Mouse (Mus musculus) stomach, embryonic 15.5 days (tissue): ENCODE measurements around the gene Dpep3. TPM values are rescaled to one million over a fixed set of nuclear protein-coding genes. Genes with fewer than 3 reads are reported as not detected.
A peak's percentile ranks its signal among the peaks of the same experiment; 100 is the strongest.

ENCODE experiments used
- ATAC-seq: fragments of 200-750 bp; cut with Nextera tagmentation; 2 replicates; pipeline ENCODE4 v1.8.0; 2017; ENCODE audit warnings: low read depth, moderate number of reproducible peaks, moderate TSS enrichment; ENCODE audit not compliant: insufficient read depth, low FRiP score
- H3K27ac ChIP-seq: fragments of 300-500 bp; sonication (generic); 2 replicates; pipeline ENCODE4 v1.5.1; 2015; ENCODE audit warnings: mild to moderate bottlenecking, inconsistent platforms
- H3K27me3 ChIP-seq: fragments of 300-500 bp; sonication (generic); replicated peaks from 2 replicates; pipeline ENCODE4 v1.6.1; 2015; ENCODE audit warnings: inconsistent platforms
- H3K36me3 ChIP-seq: fragments of 300-500 bp; sonication (generic); 2 replicates; pipeline ENCODE4 v1.6.1; 2015; ENCODE audit warnings: inconsistent platforms
- H3K4me1 ChIP-seq: fragments of 300-500 bp; sonication (generic); 2 replicates; pipeline ENCODE4 v1.6.1; 2015; ENCODE audit warnings: inconsistent platforms
- H3K4me2 ChIP-seq: fragments of 300-500 bp; sonication (generic); 2 replicates; pipeline ENCODE4 v1.6.1; 2015; ENCODE audit warnings: mild to moderate bottlenecking, inconsistent platforms
- H3K4me3 ChIP-seq: fragments of 300-500 bp; sonication (generic); replicated peaks from 2 replicates; pipeline ENCODE4 v1.5.1; 2015; ENCODE audit warnings: inconsistent platforms
- H3K9ac ChIP-seq: fragments of 300-500 bp; sonication (generic); 2 replicates; pipeline ENCODE4 v1.6.1; 2015; ENCODE audit warnings: inconsistent platforms
- H3K9me3 ChIP-seq: fragments of 300-500 bp; sonication (generic); 2 replicates; pipeline ENCODE4 v1.6.1; 2016; ENCODE audit warnings: inconsistent platforms
- WGBS: fragments of 180-500 bp; shearing (Covaris S2); methylation state at CpG from one replicate; pipeline ENCODE4 v1.1.7; 2015; 5-methylcytosine and 5-hydroxymethylcytosine counted together
- polyA plus RNA-seq: library from polyadenylated mRNA; unstranded; fragments of >200 nt; fragmentation: Nextera tagmentation; extraction: Ambion mirVana; gene quantifications from 2 replicates; pipeline ENCODE4 v1.2.1, GENCODE M21; 2015

The Dpep3 gene
- polyA plus RNA-seq, 1 experiment from 2014 or later = not detected

- no peak overlapping the region for H3K4me2 ChIP-seq
- no peak overlapping the region for H3K9ac ChIP-seq
- peaks cover 10% of the 10 kb centered on the region for H3K4me1 ChIP-seq
- no peak overlapping the region for H3K27ac ChIP-seq
- ATAC-seq = no peak
- no peaks in the 10 kb centered on the region for H3K9me3 ChIP-seq
- H3K4me3 ChIP-seq = no peak overlapping the region
- WGBS = 72% methylated on average over 8 of the region's 8 CpGs
- no peaks in the 10 kb centered on the region for H3K27me3 ChIP-seq
- H3K36me3 ChIP-seq = no peaks in the 10 kb centered on the region
Measured at GRCm38 (mm10) chr8:105971019-105971720, 8.1 kb downstream of the Dpep3 start.

- no peaks in the 10 kb centered on the region for H3K27me3 ChIP-seq
- ATAC-seq = no peak
- no peaks in the 10 kb centered on the region for H3K9me3 ChIP-seq
- no peak overlapping the region for H3K27ac ChIP-seq
- 82% methylated on average over 1 of the region's 1 CpGs for WGBS
- no peak overlapping the region for H3K4me3 ChIP-seq
- H3K9ac ChIP-seq = no peak overlapping the region
- H3K4me1 ChIP-seq = peaks cover 16% of the 10 kb centered on the region
- H3K4me2 ChIP-seq = no peak overlapping the region
- no peaks in the 10 kb centered on the region for H3K36me3 ChIP-seq
Measured at GRCm38 (mm10) chr8:105969367-105969766, 9.9 kb downstream of the Dpep3 start.

GRCm38 (mm10) chr8:105966692-105967311 is 12.4 kb downstream of the Dpep3 start:
- peak; percentile 48; the same call in 1 of the 2 replicates for ATAC-seq
- Histone ChIP-seq H3K36me3 (no peaks in the 10 kb centered on the region), H3K27me3 (no peaks in the 10 kb centered on the region)

GRCm38 (mm10) chr8:105965905-105966341 is 13.3 kb downstream of the Dpep3 start, which contains the start of gene Slc12a4:
Slc12a4 (minus strand) TSS chr8:105966097.
- WGBS = under 1% methylated on average over 44 of the region's 47 CpGs
- peak; percentile 86 for ATAC-seq
- H3K36me3 ChIP-seq = no peaks in the 10 kb centered on the region

More at GRCm38 (mm10) chr8:105966692-105967311, 12.4 kb downstream of the Dpep3 start:
- Histone ChIP-seq H3K4me1 (peaks cover 22% of the 10 kb centered on the region), H3K27ac (peak overlapping the region; percentile 94), H3K4me3 (peak overlapping the region; percentile 72), H3K9me3 (no peaks in the 10 kb centered on the region), H3K4me2 (peak overlapping the region; percentile 69), H3K9ac (no peak overlapping the region)
- 10% methylated on average over 19 of the region's 19 CpGs for WGBS

GRCm38 (mm10) chr8:105965266-105965904 is 13.8 kb downstream of the Dpep3 start:
- Histone ChIP-seq H3K36me3 (no peaks in the 10 kb centered on the region), H3K9ac (peak overlapping the region; percentile 80), H3K27me3 (no peaks in the 10 kb centered on the region), H3K4me2 (peak overlapping the region; percentile 69), H3K4me1 (peaks cover 24% of the 10 kb centered on the region), H3K27ac (peak overlapping the region; percentile 94), H3K9me3 (no peaks in the 10 kb centered on the region), H3K4me3 (peak overlapping the region; percentile 72)
- ATAC-seq = peak; percentile 48
- WGBS = 2% methylated on average over 40 of the region's 40 CpGs

More at GRCm38 (mm10) chr8:105965905-105966341, 13.3 kb downstream of the Dpep3 start, which contains the start of gene Slc12a4:
- no peaks in the 10 kb centered on the region for H3K9me3 ChIP-seq
- H3K4me2 ChIP-seq = peak within 1 kb of the TSS; percentile 69
- peak within 1 kb of the TSS; percentile 94 for H3K27ac ChIP-seq
- H3K4me1 ChIP-seq = peaks cover 24% of the 10 kb centered on the region
- peak within 1 kb of the TSS; percentile 72 for H3K4me3 ChIP-seq
- H3K9ac ChIP-seq = peak within 1 kb of the TSS; percentile 80
- no peaks in the 10 kb centered on the region for H3K27me3 ChIP-seq

- H3K27ac ChIP-seq = peak overlapping the region; percentile 94; the same call in 1 of the 2 replicates
- 0 out of 2 replicates have a peak, but pooled peaks cover 3% of the 10 kb centered on the region for H3K36me3 ChIP-seq
- H3K4me3 ChIP-seq = peak overlapping the region; percentile 72
- no peak for ATAC-seq
- no peak overlapping the region; the same call in 1 of the 2 replicates for H3K9ac ChIP-seq
- peak overlapping the region; percentile 69 for H3K4me2 ChIP-seq
- H3K9me3 ChIP-seq = no peaks in the 10 kb centered on the region
- peaks cover 24% of the 10 kb centered on the region for H3K4me1 ChIP-seq
- H3K27me3 ChIP-seq = no peaks in the 10 kb centered on the region
- WGBS = 55% methylated on average over 12 of the region's 12 CpGs
Measured at GRCm38 (mm10) chr8:105964506-105965265, 14.5 kb downstream of the Dpep3 start.

- Histone ChIP-seq H3K4me3 (no peak overlapping the region), H3K9me3 (no peaks in the 10 kb centered on the region), H3K4me1 (peaks cover 23% of the 10 kb centered on the region), H3K9ac (no peak overlapping the region), H3K27me3 (no peaks in the 10 kb centered on the region), H3K27ac (no peak overlapping the region), H3K4me2 (no peak overlapping the region), H3K36me3 (0 out of 2 replicates have a peak, but pooled peaks cover 3% of the 10 kb centered on the region)
- WGBS = 78% methylated on average over 10 of the region's 10 CpGs
- ATAC-seq = no peak
Measured at GRCm38 (mm10) chr8:105961536-105961935, 17.7 kb downstream of the Dpep3 start.

GRCm38 (mm10) chr8:105961101-105961500 is 18.1 kb downstream of the Dpep3 start:
- no peak for ATAC-seq
- Histone ChIP-seq H3K4me2 (no peak overlapping the region), H3K27me3 (no peaks in the 10 kb centered on the region), H3K4me1 (peaks cover 21% of the 10 kb centered on the region), H3K36me3 (0 out of 2 replicates have a peak, but pooled peaks cover 3% of the 10 kb centered on the region), H3K4me3 (no peak overlapping the region), H3K27ac (no peak overlapping the region), H3K9me3 (no peaks in the 10 kb centered on the region), H3K9ac (no peak overlapping the region)
- 77% methylated on average over 14 of the region's 14 CpGs for WGBS

GRCm38 (mm10) chr8:105959350-105959749 is 19.9 kb downstream of the Dpep3 start:
- Histone ChIP-seq H3K4me3 (no peak overlapping the region), H3K36me3 (peaks cover 11% of the 10 kb centered on the region), H3K27me3 (no peaks in the 10 kb centered on the region), H3K4me2 (no peak overlapping the region), H3K9me3 (no peaks in the 10 kb centered on the region), H3K9ac (no peak overlapping the region), H3K4me1 (peaks cover 15% of the 10 kb centered on the region), H3K27ac (no peak overlapping the region)
- WGBS = 68% methylated on average over 7 of the region's 7 CpGs
- peak; percentile 32; the same call in 1 of the 2 replicates for ATAC-seq

- H3K4me3 ChIP-seq = no peak overlapping the region
- peaks cover 11% of the 10 kb centered on the region for H3K36me3 ChIP-seq
- peaks cover 9% of the 10 kb centered on the region; the same call in 1 of the 2 replicates for H3K4me1 ChIP-seq
- H3K27ac ChIP-seq = no peak overlapping the region
- H3K9me3 ChIP-seq = no peaks in the 10 kb centered on the region
- no peaks in the 10 kb centered on the region for H3K27me3 ChIP-seq
- no peak overlapping the region for H3K4me2 ChIP-seq
- WGBS = 63% methylated on average over 2 of the region's 4 CpGs
- no peak for ATAC-seq
- H3K9ac ChIP-seq = no peak overlapping the region
Measured at GRCm38 (mm10) chr8:105957813-105958212, 21.4 kb downstream of the Dpep3 start.

- Histone ChIP-seq H3K27ac (no peak overlapping the region), H3K4me1 (peaks cover 8% of the 10 kb centered on the region; the same call in 1 of the 2 replicates), H3K9me3 (no peaks in the 10 kb centered on the region), H3K9ac (no peak overlapping the region), H3K36me3 (peaks cover 16% of the 10 kb centered on the region), H3K27me3 (no peaks in the 10 kb centered on the region), H3K4me2 (no peak overlapping the region), H3K4me3 (no peak overlapping the region)
- ATAC-seq = no peak
- WGBS = 81% methylated on average over 4 of the region's 4 CpGs
Measured at GRCm38 (mm10) chr8:105956556-105956955, 22.7 kb downstream of the Dpep3 start.
